Mouse (Mus musculus): Measurements from ENCODE around the gene Armh1. TPM values are rescaled to one million over a fixed set of nuclear protein-coding genes. Genes with fewer than 3 reads are reported as not detected.

Armh1 gene
- not detected for total RNA-seq (2023)

DNA sequence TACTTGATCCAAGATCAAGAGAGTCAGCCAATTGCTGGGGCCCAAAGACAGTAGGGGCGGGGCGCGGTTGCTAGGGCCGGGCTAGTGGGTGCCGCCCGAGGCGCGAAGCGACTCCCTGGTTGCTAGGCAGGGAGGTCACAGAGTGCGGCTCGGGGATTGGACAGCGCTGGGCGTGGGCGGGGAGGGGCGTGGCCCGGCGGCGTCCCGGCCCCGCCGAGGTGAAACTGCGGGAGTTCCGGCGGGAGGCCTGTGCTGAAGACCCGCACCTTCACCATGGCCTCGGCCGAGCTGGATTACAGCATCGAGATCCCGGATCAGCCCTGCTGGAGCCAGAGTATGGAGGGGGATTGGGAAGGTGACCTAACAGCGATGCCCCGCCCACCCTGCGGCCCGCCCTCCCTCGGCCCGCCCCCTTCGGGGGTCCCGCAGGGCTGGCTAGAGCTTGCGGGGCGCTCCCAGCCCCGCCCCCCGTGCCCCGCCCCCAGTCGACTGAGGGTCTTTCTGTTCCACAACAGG, at the start of gene Armh1, which contains the start of gene Tmem53:
Armh1 (minus strand) TSS at position 325 of the 516 bp plus-strand sequence.
Tmem53 (plus strand) TSS at position 151 of the 516 bp plus-strand sequence.

DNA sequence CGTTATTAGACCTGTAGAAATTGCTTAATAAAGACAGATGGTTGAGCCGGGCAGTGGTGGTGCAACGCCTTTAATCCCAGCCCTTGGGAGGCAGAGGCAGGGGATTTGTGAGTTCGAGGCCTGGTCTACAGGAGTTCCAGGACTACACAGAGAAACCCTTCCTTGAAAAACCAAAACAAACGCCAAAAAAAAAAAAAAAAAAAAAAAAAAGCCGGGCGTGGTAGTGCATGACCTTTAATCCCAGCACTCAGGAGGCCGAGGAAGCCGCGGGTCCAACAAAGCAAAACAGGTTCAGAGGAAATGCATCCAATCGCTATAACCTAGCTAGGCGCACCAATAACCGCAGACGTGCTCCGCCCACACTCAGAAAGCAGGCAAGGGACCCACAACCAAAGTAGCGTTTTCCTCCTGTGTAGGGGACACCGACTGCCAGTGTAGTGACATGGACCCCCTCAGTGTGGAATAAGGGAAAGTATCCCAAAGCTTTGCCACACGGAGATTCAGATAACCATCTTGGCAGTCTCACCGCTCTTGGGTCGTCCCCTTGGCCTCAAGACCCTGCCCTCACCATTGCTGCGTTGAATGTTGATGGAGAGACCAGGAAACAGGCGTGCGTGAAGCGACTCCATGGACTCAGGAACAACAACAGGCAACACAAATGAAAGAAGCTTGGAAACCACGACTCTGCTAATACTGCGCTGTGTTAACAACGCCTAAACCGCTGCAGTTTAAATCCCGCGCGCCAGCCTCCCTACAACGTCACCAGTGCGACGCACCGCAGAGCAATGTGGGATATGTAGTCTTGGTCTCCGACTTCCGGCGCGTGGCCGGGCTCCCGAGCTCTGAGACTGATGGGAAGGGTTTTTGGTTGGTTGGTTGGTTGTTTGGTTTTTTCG, 69.8 kb downstream of the Armh1 start, which contains the start of gene Kif2c:
Kif2c (minus strand) TSS at position 777 of the 896 bp plus-strand sequence.

Other genes starting within 250 kb of the Armh1 start
- 1 to 10 TPM; 6.9 to 9.4 TPM for gene Eif2b3, start 232.7 kb downstream of the Armh1 start, total RNA-seq (2023)
- gene Ptch2, start 156.1 kb downstream of the Armh1 start, total RNA-seq (2023), result 1 to 10 TPM; 3.0 to 3.2 TPM
- 10 to 100 TPM; 40.8 to 55.3 TPM for gene Btbd19, start 126.4 kb downstream of the Armh1 start, total RNA-seq (2023)
- 1 to 10 TPM; 1.5 to 3.1 TPM for gene Tctex1d4, start 125.3 kb downstream of the Armh1 start, total RNA-seq (2023)
- 100 to 1,000 TPM; 242 to 273 TPM for gene Plk3, start 118.2 kb downstream of the Armh1 start, total RNA-seq (2023)
- 100 to 1,000 TPM; 709 to 723 TPM for gene Rps8, start 95.9 kb downstream of the Armh1 start, total RNA-seq (2023)
- 10 to 100 TPM; 24.1 to 26.3 TPM for gene Kif2c, start 69.5 kb downstream of the Armh1 start, total RNA-seq (2023)
- 1 to 10 TPM in 1 of 2 experiments, under 1 TPM in 1; 0.60 to 1.4 TPM for gene Tmem53, start 174 bp downstream of the Armh1 start, total RNA-seq (2023)
- 10 to 100 TPM; 48.6 to 68.7 TPM for gene Rnf220, start 244.9 kb upstream of the Armh1 start, total RNA-seq (2023)

Measured in neutrophil, adult 59 days (primary cell).